Mouse (Mus musculus) gastrocnemius, postnatal 14 days (tissue): ENCODE measurements at regions not wholly inside any gene's neighbourhood (a gene's known extent, or its start where the extent isn't known, plus 50 kb on each side); places are given as distances from the start of the nearest gene placed in this dataset.

ENCODE experiments used
- DNase-seq: peaks from one replicate; pipeline ENCODE4 v3.0.0; 2021; ENCODE audit warnings: mixed read lengths
- intact Hi-C: fragments of 180-260 bp; cut with DNase I; formaldehyde crosslinking; loops from one replicate; pipeline ENCODE4 v1.15.1; 2025; ENCODE audit warnings: low total_unique reads

DNA sequence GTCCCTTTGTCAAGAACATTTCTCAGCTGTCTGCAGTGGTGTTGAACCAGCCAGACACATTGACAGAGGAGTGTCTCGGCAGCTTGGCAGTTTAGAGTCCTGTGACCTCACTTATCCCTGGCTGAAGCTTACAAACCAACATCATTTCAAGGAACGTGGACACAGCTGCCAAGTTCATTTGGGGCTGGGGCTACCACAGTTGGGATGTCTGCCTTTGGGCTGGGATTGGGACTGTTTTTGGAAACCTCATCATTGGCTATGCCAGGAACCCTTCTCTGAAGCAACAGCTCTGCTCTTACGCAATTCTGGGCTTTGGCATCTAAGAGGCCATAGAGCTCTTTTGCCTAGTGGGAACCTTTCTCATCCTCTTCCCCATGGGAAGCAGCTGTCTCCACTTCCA, 200.4 kb downstream of the Gm15262 start:
- intact Hi-C loops: no loop called here
- peak; percentile 42 for DNase-seq

DNA sequence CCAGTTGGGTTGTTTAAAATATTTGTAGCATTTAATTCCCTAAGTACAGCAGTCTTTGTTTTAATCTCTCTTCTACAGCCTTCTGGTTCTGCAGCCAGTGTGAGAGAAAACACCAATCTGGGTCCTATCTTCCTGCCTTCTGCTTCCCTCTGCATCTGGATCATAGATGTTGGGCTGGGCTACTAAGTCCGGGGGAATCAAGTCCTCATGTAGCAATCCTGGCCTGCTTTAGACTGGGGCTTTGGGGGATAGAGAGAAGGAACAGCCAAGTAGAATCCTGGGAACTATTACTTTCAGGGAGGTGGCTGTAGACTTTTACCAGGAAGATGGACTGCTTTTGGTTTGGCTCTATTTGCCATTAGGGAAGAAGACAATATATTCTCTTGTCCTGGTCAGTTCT, 205.5 kb upstream of the Rai2 start:
- no peak for DNase-seq
- intact Hi-C loops: no loop called here

DNA sequence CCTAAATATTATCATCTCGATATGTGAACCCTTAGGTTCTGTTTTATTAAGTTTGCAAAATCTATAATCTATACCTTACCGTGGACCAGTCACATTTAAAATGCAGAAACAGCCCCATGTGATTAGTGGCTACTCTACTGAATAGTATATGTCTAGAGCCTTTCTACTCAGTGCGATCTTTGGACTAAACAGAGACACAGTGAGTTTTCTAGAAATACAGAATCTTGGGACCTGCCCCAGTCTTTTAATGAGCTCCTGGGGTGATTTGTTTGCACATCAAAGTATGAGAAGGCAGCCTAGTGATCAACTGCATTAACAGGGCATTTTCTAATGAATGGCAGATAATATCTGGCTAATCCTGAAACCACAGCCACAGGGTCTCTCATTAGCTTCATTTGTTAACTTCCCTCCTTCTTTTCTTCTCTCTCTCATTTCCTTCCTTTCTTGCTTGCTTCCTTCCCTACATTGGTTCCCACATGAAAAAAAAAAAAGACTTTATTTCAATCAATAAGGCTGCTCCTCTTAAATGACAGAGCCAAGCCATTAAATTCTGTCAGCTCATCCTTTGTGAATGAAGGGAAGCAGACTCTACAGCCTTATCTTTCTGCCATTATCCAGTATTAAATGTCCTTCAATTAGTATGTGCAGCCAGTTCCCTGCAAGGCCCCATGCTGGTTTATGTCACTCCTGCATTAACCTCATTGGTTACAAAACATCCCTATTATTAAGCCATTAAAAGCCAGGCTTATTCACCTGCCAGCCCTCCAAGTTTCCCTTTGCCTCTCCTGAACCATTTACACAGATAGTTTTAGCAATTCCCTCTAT, 193.2 kb upstream of the Rai2 start:
- intact Hi-C loops: no loop called here
- no peak for DNase-seq

DNA sequence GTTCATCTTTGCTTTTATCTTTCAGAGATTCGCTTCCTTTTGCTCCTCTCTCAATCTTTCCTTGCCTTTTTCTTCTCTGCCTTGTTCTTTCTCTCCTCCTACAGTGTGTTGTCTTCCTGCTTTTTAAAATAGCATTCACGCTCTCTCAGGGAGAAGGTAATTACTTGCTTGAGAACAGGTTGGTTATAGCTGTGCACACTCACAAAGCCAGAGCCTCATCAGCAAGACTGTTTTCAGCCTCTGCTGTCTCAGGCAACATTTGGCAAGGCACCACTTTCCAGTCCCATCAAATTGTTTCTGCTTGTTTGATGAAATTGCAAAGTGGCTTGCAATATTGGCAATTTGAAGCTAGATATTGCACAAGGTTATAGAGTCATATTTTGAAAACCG, 192.6 kb upstream of the Rai2 start:
- intact Hi-C loops: no loop called here
- no peak for DNase-seq

DNA sequence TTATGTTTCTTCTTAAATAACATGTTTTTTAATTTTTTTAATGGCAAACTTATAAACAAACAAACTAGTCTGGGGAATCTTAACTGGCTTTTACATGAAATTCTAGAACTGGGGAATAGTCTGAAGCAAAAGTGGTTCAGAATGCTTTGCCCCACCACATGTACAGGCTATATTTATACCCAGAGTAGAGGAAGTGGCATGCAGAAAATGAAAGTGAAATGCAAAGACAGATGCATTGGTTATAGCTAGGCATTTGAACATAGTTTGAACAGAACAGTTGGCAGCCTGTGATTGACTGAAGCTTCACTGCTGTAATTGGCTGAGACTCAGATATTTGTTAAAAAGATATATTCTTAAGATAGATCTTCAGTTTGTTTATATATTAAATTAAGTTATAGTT, 179.6 kb upstream of the Rai2 start:
- no peak for DNase-seq
- intact Hi-C loops: no loop called here

DNA sequence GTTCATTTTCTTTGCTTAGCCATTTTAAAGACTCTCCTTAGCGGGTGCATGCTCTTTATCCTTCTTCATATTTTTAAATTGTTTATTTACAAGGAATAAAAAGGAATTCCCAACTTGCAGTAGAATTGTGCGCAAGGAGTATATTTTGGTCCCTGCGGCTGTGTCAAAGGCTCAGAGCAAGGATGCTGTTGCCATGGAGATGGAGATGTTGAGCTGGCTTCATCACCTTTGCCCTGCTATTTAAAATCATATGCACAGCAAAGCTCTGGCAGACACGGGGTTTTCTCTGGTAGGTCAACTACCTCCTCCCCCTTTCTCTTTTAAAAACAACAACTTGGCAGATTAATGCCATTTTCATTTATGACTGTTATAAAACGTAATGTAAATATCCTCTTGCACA, 160.0 kb upstream of the Rai2 start:
- DNase-seq: no peak
- intact Hi-C loops: no loop called here

DNA sequence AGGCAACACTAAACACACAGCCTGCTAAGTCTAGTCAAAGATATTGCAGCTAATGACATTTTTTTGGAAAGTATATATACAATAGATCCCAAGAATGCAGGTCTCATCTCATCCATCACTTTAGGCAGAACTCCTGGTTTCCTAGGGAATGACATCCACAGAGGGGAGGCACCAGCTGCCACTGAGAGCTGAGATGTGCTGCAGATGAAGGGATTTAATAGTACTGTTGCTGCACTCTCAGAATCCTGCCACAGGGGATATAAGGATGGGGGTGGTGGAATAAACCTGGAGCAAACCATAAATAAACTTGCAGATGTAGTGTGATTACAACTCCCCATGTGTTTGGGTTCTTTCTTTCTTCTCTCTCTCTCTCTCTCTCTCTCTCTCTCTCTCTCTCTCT, 158.4 kb upstream of the Rai2 start:
- intact Hi-C loops: no loop called here
- no peak for DNase-seq

DNA sequence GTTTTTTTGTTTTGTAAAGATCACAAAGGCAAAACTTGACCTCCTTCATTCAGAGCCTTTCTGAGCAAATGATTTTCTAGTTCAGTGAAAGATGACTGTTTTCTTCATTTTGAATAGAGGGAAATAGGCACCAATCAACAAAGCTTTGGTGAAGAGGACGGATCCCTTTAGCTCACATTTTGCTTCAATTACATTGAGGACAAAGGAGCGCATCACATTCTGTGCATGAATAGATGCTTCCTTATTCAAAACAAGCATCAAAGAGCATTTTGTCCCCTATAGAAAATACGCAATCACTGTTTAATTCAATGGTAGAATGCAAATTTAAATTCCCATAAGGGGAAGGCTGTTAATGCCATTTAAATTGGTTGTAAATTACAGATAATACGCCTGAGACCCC, 150.4 kb upstream of the Rai2 start:
- no peak for DNase-seq
- intact Hi-C loops: no loop called here

DNA sequence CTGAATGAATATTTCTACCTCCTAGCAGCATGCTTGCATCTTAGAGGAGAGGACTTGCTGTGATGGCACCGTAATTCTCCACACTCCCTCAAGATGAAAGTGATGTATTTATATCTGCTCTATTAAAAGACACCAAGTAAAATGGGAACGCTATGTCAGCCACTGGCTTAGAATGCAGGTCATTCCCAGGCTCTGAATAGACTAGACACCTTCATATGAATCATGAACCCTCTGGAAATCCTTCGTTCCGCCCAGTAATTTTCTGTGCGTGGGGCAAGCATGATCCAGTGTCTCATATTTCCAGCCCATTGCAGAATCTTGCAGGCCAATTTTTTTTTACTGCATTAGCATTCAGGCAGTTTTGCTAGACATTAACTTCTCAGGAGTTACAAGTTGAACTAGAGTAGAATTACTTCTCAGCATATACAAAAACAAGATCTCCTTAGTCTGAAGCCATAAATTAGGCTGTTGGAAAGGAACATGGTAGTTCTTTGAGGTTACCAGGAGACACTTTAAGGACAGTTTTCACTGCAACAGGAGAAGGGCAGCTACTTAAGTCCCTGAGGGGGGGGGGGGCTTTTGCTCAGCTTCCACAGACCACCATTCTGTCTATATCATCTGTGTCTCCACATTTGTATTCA, 134.7 kb upstream of the Rai2 start:
- no peak for DNase-seq
- intact Hi-C loops: no loop called here

DNA sequence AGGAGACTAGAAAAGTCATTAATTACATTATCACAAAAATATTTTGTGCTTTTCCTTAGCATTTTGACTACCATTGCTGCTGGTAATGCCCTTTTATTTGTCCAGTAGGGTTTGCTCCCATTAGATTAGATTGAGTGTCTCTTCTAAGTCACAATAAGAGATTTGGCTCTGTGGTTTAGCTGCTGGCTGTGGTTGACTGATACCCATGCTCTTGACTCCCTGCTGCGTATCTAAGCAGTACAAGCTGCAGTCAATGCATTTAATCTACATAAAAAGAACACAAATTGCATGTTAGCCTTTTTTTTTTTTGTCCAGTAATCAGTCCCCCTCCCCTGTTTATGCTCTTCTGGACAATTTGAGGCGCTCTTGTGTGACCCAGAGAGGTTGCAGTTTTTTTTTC, 133.0 kb upstream of the Rai2 start:
- no peak for DNase-seq
- intact Hi-C loops: no loop called here

DNA sequence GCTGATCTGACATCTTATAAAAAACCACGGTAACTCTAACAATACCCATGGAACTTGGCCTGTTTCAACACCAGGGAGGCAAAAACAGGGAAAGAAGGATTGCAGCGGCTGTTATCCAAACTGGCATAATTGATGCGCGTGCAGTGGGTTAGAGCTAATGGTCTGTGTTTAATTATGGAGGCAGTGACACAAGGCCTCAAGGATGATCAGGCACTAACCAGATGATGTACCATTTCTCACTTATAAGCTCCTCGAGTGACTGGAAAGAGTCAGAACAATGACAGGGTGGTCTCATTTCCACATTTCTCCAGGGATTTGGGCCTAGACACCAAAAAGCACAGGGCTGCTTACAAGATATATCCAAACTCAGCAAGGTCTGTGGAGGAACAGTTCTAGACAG, 83.0 kb upstream of the Rai2 start:
- intact Hi-C loops: no loop called here

DNA sequence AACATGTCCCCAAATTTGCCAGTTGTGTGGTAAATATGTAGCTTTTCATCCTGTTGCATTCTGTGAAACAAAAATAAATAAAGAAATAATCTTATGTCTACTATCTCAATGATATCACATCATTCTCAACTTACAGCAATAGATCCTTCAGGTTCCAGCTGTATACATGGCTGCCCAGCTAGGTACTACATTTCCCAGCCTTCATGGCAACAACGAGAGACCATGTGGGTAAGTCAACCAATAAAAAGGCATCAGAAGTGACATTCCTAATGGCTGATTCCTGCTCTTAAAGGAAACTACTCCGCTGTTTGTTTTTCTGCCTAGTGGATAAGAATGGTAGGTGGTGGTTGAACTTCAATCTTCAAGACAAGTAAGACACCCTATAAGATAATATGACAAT, 82.5 kb upstream of the Rai2 start:
- intact Hi-C loops: no loop called here
- DNase-seq: no peak

More for the DNA sequence above, 83.0 kb upstream of the Rai2 start:
- no peak for DNase-seq

DNA sequence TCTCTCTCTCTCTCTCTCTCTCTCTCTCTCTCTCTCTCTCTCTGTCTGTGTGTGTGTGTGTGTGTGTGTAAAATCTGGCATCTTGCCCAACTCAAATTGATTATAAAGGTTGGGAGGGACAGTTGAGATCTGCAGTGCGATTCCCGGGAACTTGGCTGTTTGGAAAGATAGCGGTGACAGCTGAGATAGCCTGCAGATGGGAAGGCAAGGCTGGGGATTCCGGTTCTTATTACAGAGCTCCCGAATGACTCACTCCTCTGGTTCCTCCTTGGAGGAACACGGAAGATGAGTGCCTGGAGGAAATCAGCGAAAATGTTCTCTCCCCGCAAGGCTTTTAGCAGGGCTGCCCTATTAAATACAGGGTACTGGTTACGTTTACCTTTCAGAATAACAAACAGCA, 81.2 kb upstream of the Rai2 start:
- intact Hi-C loops: no loop called here
- no peak for DNase-seq

DNA sequence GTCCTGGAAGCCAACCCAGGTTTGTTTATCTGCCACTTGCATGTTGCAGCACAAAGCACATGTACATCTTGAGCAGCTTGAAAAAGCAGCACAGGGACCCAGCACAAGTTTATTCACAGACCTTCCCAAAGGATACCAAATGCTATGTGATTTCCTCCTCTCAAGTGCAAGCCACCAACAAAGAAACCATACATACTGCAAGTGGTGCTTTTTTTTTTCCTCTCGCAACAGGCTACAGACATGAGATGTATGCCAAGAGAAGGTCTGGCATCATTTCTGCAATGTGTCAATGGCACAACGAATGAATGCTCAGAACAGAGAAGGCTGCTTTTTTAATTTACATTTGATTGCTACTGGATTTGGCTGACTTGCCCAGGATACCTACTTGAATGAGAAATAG, 63.8 kb upstream of the Rai2 start:
- DNase-seq: no peak
- intact Hi-C loops: no loop called here

DNA sequence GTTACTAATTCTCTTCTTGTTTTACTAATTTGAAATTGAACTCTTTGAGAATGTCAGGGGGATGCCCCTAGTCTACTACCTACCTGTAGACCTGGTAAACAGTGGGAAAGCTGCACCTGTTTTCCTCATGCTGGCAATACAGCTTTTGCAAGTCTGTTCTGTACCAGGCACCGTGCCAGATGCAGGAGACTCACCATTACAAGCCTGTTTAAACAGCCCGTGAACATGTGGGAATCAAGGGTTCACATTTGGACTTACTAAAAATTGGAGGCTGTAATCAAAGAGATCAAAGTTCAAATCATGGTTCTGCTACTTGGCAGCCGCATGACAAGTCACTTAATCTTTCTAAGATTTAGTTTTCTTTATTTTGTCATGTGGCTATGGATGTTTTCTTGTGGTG, 56.8 kb upstream of the Rai2 start:
- intact Hi-C loops: no loop called here
- no peak for DNase-seq

DNA sequence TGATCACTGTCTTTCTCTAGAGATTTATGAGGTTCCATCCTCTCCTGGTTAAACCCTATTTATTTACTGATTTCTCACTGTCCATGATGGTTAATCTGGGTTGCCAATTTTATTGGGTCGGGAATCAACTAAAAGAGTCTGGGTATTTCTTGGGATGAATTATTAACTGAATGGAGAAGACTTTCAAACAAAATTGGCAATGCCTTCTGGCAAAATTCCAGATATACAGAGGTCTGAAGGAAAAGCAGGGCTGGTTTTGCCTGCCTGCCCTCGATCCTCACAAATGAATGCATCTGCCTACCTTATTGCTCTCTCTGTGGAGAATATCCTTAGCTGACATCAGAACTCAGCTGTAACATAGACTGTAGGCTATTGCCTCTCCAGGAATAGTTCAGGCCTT, 54.9 kb upstream of the Rai2 start:
- DNase-seq: no peak
- intact Hi-C loops: no loop called here
